Mouse (Mus musculus) stomach, embryonic 16.5 days (tissue): ENCODE data around the gene Olfr1110. TPM values are rescaled to one million over a fixed set of nuclear protein-coding genes. Genes with fewer than 3 reads are reported as not detected.
"Not testable (repeated sequence)": the region's sequence is repeated elsewhere in the genome, so short reads cannot be mapped to it uniquely, and the experiment has no call there.

ENCODE experiments used
- ATAC-seq: fragments of 200-750 bp; cut with Nextera tagmentation; 2 replicates; pipeline ENCODE4 v1.8.0; 2017; ENCODE audit warnings: moderate number of reproducible peaks, moderate TSS enrichment; ENCODE audit not compliant: insufficient read depth, low FRiP score
- H3K27ac ChIP-seq: fragments of 300-500 bp; sonication (generic); 2 replicates; pipeline ENCODE4 v1.5.1; 2014; ENCODE audit warnings: low read length
- H3K27me3 ChIP-seq: fragments of 300-500 bp; sonication (generic); 2 replicates; pipeline ENCODE4 v1.6.1; 2014; ENCODE audit warnings: low read length, control low read depth, mixed read lengths; ENCODE audit not compliant: control insufficient read depth, insufficient read depth
- H3K36me3 ChIP-seq: fragments of 300-500 bp; sonication (generic); 2 replicates; pipeline ENCODE4 v1.6.1; 2014; ENCODE audit warnings: low read length; ENCODE audit not compliant: control insufficient read depth, insufficient read depth
- H3K4me1 ChIP-seq: fragments of 300-500 bp; sonication (generic); 2 replicates; pipeline ENCODE4 v1.6.1; 2014; ENCODE audit warnings: low read length, control low read depth, mixed read lengths; ENCODE audit not compliant: control insufficient read depth, insufficient read depth
- H3K4me2 ChIP-seq: fragments of 300-500 bp; sonication (generic); 2 replicates; pipeline ENCODE4 v1.6.1; 2014; ENCODE audit warnings: low read depth, low read length, mixed read lengths
- H3K4me3 ChIP-seq: fragments of 300-500 bp; sonication (generic); replicated peaks from 2 replicates; pipeline ENCODE4 v1.5.1; 2014; ENCODE audit warnings: mild to moderate bottlenecking, low read length
- H3K9ac ChIP-seq: fragments of 300-500 bp; sonication (generic); 2 replicates; pipeline ENCODE4 v1.6.1; 2014; ENCODE audit warnings: low read length
- H3K9me3 ChIP-seq: fragments of 300-500 bp; sonication (generic); replicated peaks from 2 replicates; pipeline ENCODE4 v1.6.1; 2016; ENCODE audit warnings: low read length, control low read depth; ENCODE audit not compliant: control insufficient read depth
- WGBS: fragments of 180-500 bp; shearing (Covaris S2); extraction: QIAGEN DNeasy Blood & Tissue Kit; methylation state at CpG from one replicate; pipeline ENCODE4 v1.1.7; 2014; 5-methylcytosine and 5-hydroxymethylcytosine counted together
- polyA plus RNA-seq: library from polyadenylated mRNA; unstranded; fragments of >200 nt; fragmentation: Nextera tagmentation; extraction: Ambion mirVana; gene quantifications from 2 replicates; pipeline ENCODE4 v1.2.1, GENCODE M21; 2015

The Olfr1110 gene
- polyA plus RNA-seq: not detected in 2 replicates

DNA sequence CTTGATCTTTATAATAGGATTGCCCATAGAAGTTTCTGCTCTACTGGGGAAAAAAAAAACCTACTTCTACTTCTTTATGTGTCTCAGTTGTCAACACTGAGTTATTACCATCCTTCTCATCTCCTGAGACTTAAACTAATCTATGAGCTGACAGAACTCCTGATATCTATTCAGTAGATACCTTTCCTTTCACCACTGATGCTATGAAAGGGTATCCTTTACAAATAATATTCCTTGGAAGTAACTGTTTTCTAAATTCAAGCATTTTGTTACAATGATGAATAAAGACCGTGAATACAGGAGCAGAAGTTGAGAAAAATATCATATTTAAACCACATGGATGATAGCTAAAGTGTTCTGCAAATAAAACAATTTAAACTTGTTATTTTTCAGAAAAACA lies at the start of gene Olfr1110:
TSS of gene Olfr1110 (minus strand) at position 101 of the 400 bp plus-strand sequence.
- Histone ChIP-seq H3K9me3 (no peaks in the 10 kb centered on the region), H3K4me2 (no peak within 1 kb of the TSS), H3K4me1 (no peaks in the 10 kb centered on the region), H3K9ac (no peak within 1 kb of the TSS), H3K27me3 (no peaks in the 10 kb centered on the region), H3K4me3 (no peak within 1 kb of the TSS), H3K36me3 (no peaks in the 10 kb centered on the region), H3K27ac (no peak within 1 kb of the TSS)
- 83% methylated on average over 1 of the region's 1 CpGs for WGBS
- ATAC-seq: no peak

DNA sequence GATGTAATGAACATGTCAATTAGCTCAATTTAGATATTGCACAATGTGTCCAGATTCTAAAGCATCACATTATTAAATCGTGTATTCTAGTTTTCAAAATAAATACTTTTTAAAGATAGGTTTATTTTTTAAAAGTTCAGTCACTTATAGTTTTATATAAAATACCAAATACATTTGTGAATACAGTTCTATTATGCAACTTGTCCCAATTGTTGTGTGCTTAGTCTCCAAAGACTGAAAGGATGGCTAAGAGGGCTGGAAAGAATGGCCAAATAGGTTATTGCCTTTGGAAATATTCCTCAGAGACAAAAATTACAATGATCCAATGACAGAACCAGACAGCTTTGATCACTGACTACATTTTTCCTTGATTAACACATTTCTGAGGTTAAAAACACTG lies 47.4 kb upstream of the Olfr1110 start, which contains the start of gene Olfr1112:
TSS of gene Olfr1112 (plus strand) at position 301 of the 400 bp plus-strand sequence.
- Histone ChIP-seq H3K4me3 (no peak within 1 kb of the TSS), H3K4me1 (no peaks in the 10 kb centered on the region), H3K4me2 (no peak within 1 kb of the TSS), H3K36me3 (no peaks in the 10 kb centered on the region), H3K27me3 (no peaks in the 10 kb centered on the region), H3K9me3 (no peaks in the 10 kb centered on the region), H3K9ac (no peak within 1 kb of the TSS), H3K27ac (no peak within 1 kb of the TSS)
- ATAC-seq: no peak
- 88% methylated on average over 1 of the region's 1 CpGs for WGBS

DNA sequence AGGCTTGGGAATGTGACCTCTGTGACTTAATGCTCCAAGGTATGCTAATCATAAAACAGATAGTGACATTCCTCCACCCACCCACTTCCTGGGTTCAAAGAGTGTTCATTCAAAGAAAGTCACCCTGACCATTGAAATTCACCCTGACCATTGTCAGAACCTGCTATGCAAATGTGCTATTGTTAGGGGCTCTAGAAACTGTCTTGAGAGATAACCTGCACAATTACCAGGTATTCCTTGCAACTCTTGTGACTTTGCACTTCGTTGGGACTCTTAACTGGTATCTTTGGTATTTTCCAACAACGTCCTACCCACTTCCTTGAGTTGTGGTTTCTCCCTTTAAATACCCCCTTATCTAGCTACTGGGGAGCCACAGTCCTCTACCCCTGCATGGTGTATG lies 27.6 kb upstream of the Olfr1110 start:
- ATAC-seq, H3K4me3 ChIP-seq, H3K4me2 ChIP-seq, H3K27me3 ChIP-seq, H3K36me3 ChIP-seq, H3K27ac ChIP-seq, H3K9me3 ChIP-seq, H3K9ac ChIP-seq, H3K4me1 ChIP-seq: not testable (repeated sequence)
- 75% methylated on average over 2 of the region's 2 CpGs for WGBS

DNA sequence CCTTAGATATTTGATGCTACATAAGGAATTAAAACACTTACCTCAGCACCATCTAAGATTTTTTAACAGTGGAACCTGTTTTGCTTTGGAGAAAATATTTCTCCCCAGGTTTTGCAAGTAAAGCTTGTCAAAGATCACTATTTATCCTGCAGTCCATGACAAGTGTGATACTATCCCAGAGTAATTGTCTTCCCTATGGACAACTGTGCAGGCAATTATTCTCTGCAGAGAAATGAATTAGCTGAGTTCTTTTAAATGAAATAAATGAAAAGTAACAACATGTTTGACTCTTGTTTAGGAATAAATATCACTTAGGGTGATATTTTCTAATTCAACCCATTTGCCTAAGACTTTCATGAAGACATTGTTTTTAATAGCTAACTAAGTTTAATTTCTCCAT lies 12.4 kb upstream of the Olfr1110 start, which contains the start of gene Olfr1111:
TSS of gene Olfr1111 (minus strand) at position 101 of the 400 bp plus-strand sequence.
- no peaks in the 10 kb centered on the region for H3K4me1 ChIP-seq
- no peak within 1 kb of the TSS for H3K4me2 ChIP-seq
- no peaks in the 10 kb centered on the region for H3K9me3 ChIP-seq
- no peak for ATAC-seq
- H3K36me3 ChIP-seq: no peaks in the 10 kb centered on the region
- no peak within 1 kb of the TSS for H3K27ac ChIP-seq
- no peaks in the 10 kb centered on the region for H3K27me3 ChIP-seq
- H3K9ac ChIP-seq: no peak within 1 kb of the TSS
- H3K4me3 ChIP-seq: no peak within 1 kb of the TSS

DNA sequence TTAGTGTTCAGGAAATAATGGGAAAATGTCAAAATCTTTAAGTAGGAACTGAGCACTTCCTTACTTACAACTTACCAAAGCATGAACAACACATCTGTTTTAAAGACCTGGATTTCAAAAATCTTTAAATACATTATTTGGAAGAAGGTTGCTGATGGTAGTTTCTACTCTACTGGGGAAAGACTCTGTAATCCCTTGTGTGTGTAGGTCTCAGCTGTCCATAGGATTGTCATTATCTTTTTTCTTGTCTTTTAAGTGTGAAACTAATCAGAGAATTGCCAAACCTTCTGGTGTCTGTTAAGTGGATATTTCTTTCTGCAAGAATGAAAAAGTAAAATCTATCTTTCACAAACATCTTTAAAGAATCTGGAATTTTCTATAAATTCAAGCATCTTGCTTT lies 25.6 kb downstream of the Olfr1110 start, which contains the start of gene Olfr259:
TSS of gene Olfr259 (minus strand) at position 101 of the 400 bp plus-strand sequence.
- H3K27me3 ChIP-seq: no peaks in the 10 kb centered on the region
- H3K4me1 ChIP-seq: no peaks in the 10 kb centered on the region
- H3K36me3 ChIP-seq: no peaks in the 10 kb centered on the region
- H3K9ac ChIP-seq: no peak within 1 kb of the TSS
- H3K4me3 ChIP-seq: no peak within 1 kb of the TSS
- H3K4me2 ChIP-seq: no peak within 1 kb of the TSS
- no peaks in the 10 kb centered on the region for H3K9me3 ChIP-seq
- no peak for ATAC-seq
- H3K27ac ChIP-seq: no peak within 1 kb of the TSS

DNA sequence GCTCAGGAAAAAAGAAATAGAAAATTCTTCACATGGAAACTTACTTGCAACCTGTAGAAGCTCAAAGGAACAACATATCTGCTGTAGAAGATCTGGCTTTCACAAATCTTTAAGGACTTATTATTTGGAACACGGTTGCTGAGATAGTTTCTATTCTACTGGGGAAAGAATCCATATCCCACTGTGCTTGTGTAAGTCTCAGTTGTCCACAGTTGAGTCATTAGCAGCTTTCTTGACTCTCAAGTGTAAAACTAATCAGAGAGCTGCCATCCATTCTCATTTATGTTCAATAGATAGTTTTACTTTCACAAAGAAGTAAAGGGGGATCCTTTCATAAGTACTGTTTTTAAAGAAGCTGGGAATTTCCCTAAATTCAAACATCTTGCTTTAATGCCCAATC lies 44.2 kb downstream of the Olfr1110 start, which contains the start of gene Olfr1109:
TSS of gene Olfr1109 (minus strand) at position 101 of the 400 bp plus-strand sequence.
- Histone ChIP-seq H3K27ac (no peak within 1 kb of the TSS), H3K4me3 (no peak within 1 kb of the TSS), H3K9ac (no peak within 1 kb of the TSS), H3K27me3 (no peaks in the 10 kb centered on the region), H3K9me3 (no peaks in the 10 kb centered on the region), H3K4me1 (no peaks in the 10 kb centered on the region), H3K4me2 (no peak within 1 kb of the TSS), H3K36me3 (no peaks in the 10 kb centered on the region)
- WGBS: 73% methylated on average over 1 of the region's 1 CpGs
- no peak for ATAC-seq

Other genes starting within 250 kb of the Olfr1110 start
- not detected in 2 replicates for gene Olfr1097, start 248.1 kb downstream of the Olfr1110 start, polyA plus RNA-seq
- gene Olfr1098, start 215.8 kb downstream of the Olfr1110 start, polyA plus RNA-seq: not detected in 2 replicates
- not detected in 2 replicates for gene Olfr1099, start 179.6 kb downstream of the Olfr1110 start, polyA plus RNA-seq
- not detected in 2 replicates for gene Olfr1100, start 160.3 kb downstream of the Olfr1110 start, polyA plus RNA-seq
- not detected in 2 replicates for gene Olfr1101, start 149.1 kb downstream of the Olfr1110 start, polyA plus RNA-seq
- not detected in 2 replicates for gene Olfr1102, start 141.9 kb downstream of the Olfr1110 start, polyA plus RNA-seq
- not detected in 2 replicates for gene Olfr1104, start 113.2 kb downstream of the Olfr1110 start, polyA plus RNA-seq
- gene Olfr1105, start 103.8 kb downstream of the Olfr1110 start, polyA plus RNA-seq: not detected in 2 replicates
- gene Olfr1106, start 88.0 kb downstream of the Olfr1110 start, polyA plus RNA-seq: not detected in 2 replicates
- gene Olfr1107, start 64.5 kb downstream of the Olfr1110 start, polyA plus RNA-seq: not detected in 2 replicates
- not detected in 2 replicates for gene Olfr1109, start 44.3 kb downstream of the Olfr1110 start, polyA plus RNA-seq
- not detected in 2 replicates for gene Olfr259, start 25.7 kb downstream of the Olfr1110 start, polyA plus RNA-seq
- gene Olfr1111, start 12.3 kb upstream of the Olfr1110 start, polyA plus RNA-seq: not detected in 2 replicates
- gene Olfr1112, start 47.5 kb upstream of the Olfr1110 start, polyA plus RNA-seq: not detected in 2 replicates
- not detected in 2 replicates for gene Olfr1113, start 68.7 kb upstream of the Olfr1110 start, polyA plus RNA-seq
- gene Olfr1115, start 107.7 kb upstream of the Olfr1110 start, polyA plus RNA-seq: not detected in 2 replicates
- gene Olfr1116, start 127.2 kb upstream of the Olfr1110 start, polyA plus RNA-seq: not detected in 2 replicates
- not detected in 2 replicates for gene Olfr1118, start 167.3 kb upstream of the Olfr1110 start, polyA plus RNA-seq
- gene Olfr1120, start 214.5 kb upstream of the Olfr1110 start, polyA plus RNA-seq: not detected in 2 replicates
- not detected in 2 replicates for gene Olfr1121, start 229.6 kb upstream of the Olfr1110 start, polyA plus RNA-seq
- gene Olfr1122, start 245.5 kb upstream of the Olfr1110 start, polyA plus RNA-seq: not detected in 2 replicates